Mouse (Mus musculus): ENCODE results near the gene Osbpl8. TPM values are rescaled to one million over a fixed set of nuclear protein-coding genes. Genes with fewer than 3 reads are reported as not detected.

Osbpl8 gene
- polyA plus RNA-seq, 1 experiment from 2014 or later, result 20.1 TPM

GRCm38 (mm10) chr10:111156394-111157190 lies 8.0 kb upstream of the Osbpl8 start:
- Histone ChIP-seq H3K27ac (replicated peaks) (no peak overlapping the region), H3K9ac (no peak overlapping the region), H3K4me3 (no peak overlapping the region), H3K4me1 (replicated peaks) (no peaks in the 10 kb centered on the region), H3K9me3 (no peaks in the 10 kb centered on the region), H3K27me3 (no peaks in the 10 kb centered on the region), H3K4me2 (no peak overlapping the region), H3K36me3 (no peaks in the 10 kb centered on the region)
- ATAC-seq (ENCODE audit: low read depth), result no peak
- WGBS, result 91% methylated on average over 29 of the region's 29 CpGs

- no peaks in the 10 kb centered on the region for H3K36me3 ChIP-seq
- no peak overlapping the region for H3K9ac ChIP-seq
- no peak overlapping the region for H3K27ac ChIP-seq (replicated peaks)
- no peak overlapping the region for H3K4me2 ChIP-seq
- WGBS, result 83% methylated on average over 7 of the region's 7 CpGs
- no peaks in the 10 kb centered on the region for H3K27me3 ChIP-seq
- no peaks in the 10 kb centered on the region for H3K4me1 ChIP-seq (replicated peaks)
- ATAC-seq (ENCODE audit: low read depth), result no peak
- H3K9me3 ChIP-seq, result no peaks in the 10 kb centered on the region
- H3K4me3 ChIP-seq, result no peak overlapping the region
Measured at GRCm38 (mm10) chr10:111157241-111157659, 7.3 kb upstream of the Osbpl8 start.

GRCm38 (mm10) chr10:111159789-111160522 lies 4.6 kb upstream of the Osbpl8 start:
- 80% methylated on average over 5 of the region's 5 CpGs for WGBS
- ATAC-seq (ENCODE audit: low read depth), result no peak
- no peak overlapping the region for H3K4me2 ChIP-seq

GRCm38 (mm10) chr10:111160540-111160939 lies 4.0 kb upstream of the Osbpl8 start:
- no peak overlapping the region for H3K9ac ChIP-seq
- 87% methylated on average over 3 of the region's 3 CpGs for WGBS
- ATAC-seq (ENCODE audit: low read depth), result no peak
- H3K36me3 ChIP-seq, result no peaks in the 10 kb centered on the region
- no peak overlapping the region for H3K27ac ChIP-seq (replicated peaks)
- no peak overlapping the region for H3K4me2 ChIP-seq
- H3K4me3 ChIP-seq, result no peak overlapping the region
- peaks cover 8% of the 10 kb centered on the region for H3K4me1 ChIP-seq (replicated peaks)
- H3K9me3 ChIP-seq, result no peaks in the 10 kb centered on the region
- H3K27me3 ChIP-seq, result no peaks in the 10 kb centered on the region

More at GRCm38 (mm10) chr10:111159789-111160522, 4.6 kb upstream of the Osbpl8 start:
- H3K4me1 ChIP-seq (replicated peaks), result peaks cover 8% of the 10 kb centered on the region
- H3K27me3 ChIP-seq, result no peaks in the 10 kb centered on the region
- no peak overlapping the region for H3K27ac ChIP-seq (replicated peaks)
- no peak overlapping the region for H3K9ac ChIP-seq
- no peaks in the 10 kb centered on the region for H3K36me3 ChIP-seq
- no peak overlapping the region for H3K4me3 ChIP-seq
- H3K9me3 ChIP-seq, result no peaks in the 10 kb centered on the region

GRCm38 (mm10) chr10:111161373-111161772 lies 3.2 kb upstream of the Osbpl8 start:
- H3K27ac ChIP-seq (replicated peaks), result no peak overlapping the region
- H3K9me3 ChIP-seq, result no peaks in the 10 kb centered on the region
- no peak for ATAC-seq (ENCODE audit: low read depth)
- no peaks in the 10 kb centered on the region for H3K36me3 ChIP-seq
- no peak overlapping the region for H3K9ac ChIP-seq
- no peaks in the 10 kb centered on the region for H3K27me3 ChIP-seq
- peaks cover 15% of the 10 kb centered on the region for H3K4me1 ChIP-seq (replicated peaks)
- no peak overlapping the region for H3K4me3 ChIP-seq
- no peak overlapping the region for H3K4me2 ChIP-seq
- 88% methylated on average over 6 of the region's 6 CpGs for whole genome bisulfite sequencing

GRCm38 (mm10) chr10:111163025-111163424 lies 1.5 kb upstream of the Osbpl8 start:
- Histone ChIP-seq H3K36me3 (no peaks in the 10 kb centered on the region), H3K27me3 (no peaks in the 10 kb centered on the region), H3K4me3 (no peak overlapping the region), H3K4me2 (no peak overlapping the region), H3K9me3 (no peaks in the 10 kb centered on the region), H3K4me1 (replicated peaks) (peaks cover 20% of the 10 kb centered on the region), H3K9ac (no peak overlapping the region), H3K27ac (replicated peaks) (no peak overlapping the region)
- ATAC-seq (ENCODE audit: low read depth), result no peak
- WGBS, result 78% methylated on average over 3 of the region's 3 CpGs

GRCm38 (mm10) chr10:111163601-111164240 lies 831 bp upstream of the Osbpl8 start:
- Histone ChIP-seq H3K36me3 (no peaks in the 10 kb centered on the region), H3K4me2 (peak overlapping the region; percentile 57), H3K9me3 (no peaks in the 10 kb centered on the region), H3K27ac (replicated peaks) (peak overlapping the region; percentile 95), H3K4me3 (peak overlapping the region; percentile 92), H3K4me1 (replicated peaks) (peaks cover 20% of the 10 kb centered on the region), H3K27me3 (no peaks in the 10 kb centered on the region), H3K9ac (peak overlapping the region; percentile 96)
- ATAC-seq (ENCODE audit: low read depth), result no peak
- 28% methylated on average over 9 of the region's 9 CpGs for WGBS

- Histone ChIP-seq H3K9ac (peak overlapping the region; percentile 96), H3K4me2 (peak overlapping the region; percentile 57), H3K27ac (replicated peaks) (peak overlapping the region; percentile 95), H3K4me1 (replicated peaks) (peaks cover 21% of the 10 kb centered on the region), H3K36me3 (no peaks in the 10 kb centered on the region), H3K9me3 (no peaks in the 10 kb centered on the region), H3K27me3 (no peaks in the 10 kb centered on the region), H3K4me3 (peak overlapping the region; percentile 92)
- peak; percentile 81 for ATAC-seq (ENCODE audit: low read depth)
- WGBS, result 1% methylated on average over 52 of the region's 52 CpGs
Measured at GRCm38 (mm10) chr10:111165219-111165981, 848 bp downstream of the Osbpl8 start.

- H3K4me3 ChIP-seq, result peak overlapping the region; percentile 92
- peak overlapping the region; percentile 96 for H3K9ac ChIP-seq
Measured at GRCm38 (mm10) chr10:111166057-111166841, 1.7 kb downstream of the Osbpl8 start.

GRCm38 (mm10) chr10:111167444-111167843 lies 2.9 kb downstream of the Osbpl8 start:
- no peaks in the 10 kb centered on the region for H3K36me3 ChIP-seq
- WGBS, result 91% methylated on average over 4 of the region's 4 CpGs
- no peak overlapping the region for H3K4me3 ChIP-seq
- H3K9ac ChIP-seq, result no peak overlapping the region
- no peaks in the 10 kb centered on the region for H3K9me3 ChIP-seq
- H3K4me1 ChIP-seq (replicated peaks), result peaks cover 27% of the 10 kb centered on the region
- H3K27me3 ChIP-seq, result no peaks in the 10 kb centered on the region
- no peak overlapping the region for H3K4me2 ChIP-seq
- no peak for ATAC-seq (ENCODE audit: low read depth)
- no peak overlapping the region for H3K27ac ChIP-seq (replicated peaks)

More at GRCm38 (mm10) chr10:111166057-111166841, 1.7 kb downstream of the Osbpl8 start:
- Histone ChIP-seq H3K4me1 (replicated peaks) (peaks cover 27% of the 10 kb centered on the region), H3K4me2 (peak overlapping the region; percentile 57), H3K9me3 (no peaks in the 10 kb centered on the region), H3K27ac (replicated peaks) (no peak overlapping the region), H3K36me3 (no peaks in the 10 kb centered on the region), H3K27me3 (no peaks in the 10 kb centered on the region)
- WGBS, result 33% methylated on average over 4 of the region's 4 CpGs
- no peak for ATAC-seq (ENCODE audit: low read depth)

GRCm38 (mm10) chr10:111168305-111168704 lies 3.8 kb downstream of the Osbpl8 start:
- H3K4me2 ChIP-seq, result no peak overlapping the region
- no peak for ATAC-seq (ENCODE audit: low read depth)
- WGBS, result 85% methylated on average over 3 of the region's 3 CpGs
- H3K36me3 ChIP-seq, result no peaks in the 10 kb centered on the region
- no peak overlapping the region for H3K4me3 ChIP-seq
- no peaks in the 10 kb centered on the region for H3K27me3 ChIP-seq
- no peak overlapping the region for H3K9ac ChIP-seq
- H3K4me1 ChIP-seq (replicated peaks), result peaks cover 30% of the 10 kb centered on the region
- no peak overlapping the region for H3K27ac ChIP-seq (replicated peaks)
- no peaks in the 10 kb centered on the region for H3K9me3 ChIP-seq

All from neural tube, embryonic 13.5 days (tissue).